Mouse (Mus musculus) central nervous system, embryonic 18 days (tissue): Measurements from ENCODE around the gene Nrsn1. TPM values are rescaled to one million over a fixed set of nuclear protein-coding genes. Genes with fewer than 3 reads are reported as not detected.

Experiments used
- polyA plus RNA-seq: library from polyadenylated mRNA; depleted of rRNA; stranded (reverse); fragments of >200 nt; gene quantifications from 2 replicates; pipeline ENCODE4 v1.2.3, GENCODE M21; 2012; rRNA removed

Gene Nrsn1
- 39.4 and 39.6 TPM in 2 replicates for polyA plus RNA-seq

DNA sequence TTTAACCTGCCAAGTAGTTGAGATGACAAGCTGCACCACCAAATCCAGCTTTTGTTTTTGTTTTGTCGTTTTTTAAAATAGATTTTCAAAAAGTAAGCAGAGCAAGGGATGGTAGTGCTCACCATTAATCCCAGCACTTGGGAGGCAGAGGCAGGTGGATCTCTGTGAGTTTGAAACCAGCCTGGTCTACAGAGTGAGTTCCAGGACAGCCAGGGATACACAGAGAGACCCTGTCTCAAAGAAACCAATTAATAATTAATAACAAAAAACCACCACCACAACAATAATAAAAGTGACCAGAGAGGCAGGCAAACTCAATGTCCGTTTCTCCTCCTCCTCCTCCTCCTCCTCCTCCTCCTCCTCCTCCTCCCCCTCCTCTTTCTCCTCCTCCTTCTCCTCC, at the start of gene Nrsn1:
Nrsn1 (minus strand) TSS at position 101 of the 400 bp plus-strand sequence.

Other genes with a start within 250 kb of the Nrsn1 start
- gene Dcdc2a, start 214.5 kb downstream of the Nrsn1 start, polyA plus RNA-seq = 2.6 and 3.4 TPM in 2 replicates